Mouse (Mus musculus) cortical plate, adult 2 months (tissue): ENCODE results near the gene Sptb. TPM values are rescaled to one million over a fixed set of nuclear protein-coding genes. Genes with fewer than 3 reads are reported as not detected.

Experiments used
- H3K27ac ChIP-seq: fragments of 200-500 bp; 2 replicates; pipeline ENCODE4 v1.5.1; 2012; ENCODE audit warnings: low read length, control low read depth, inconsistent platforms; ENCODE audit not compliant: insufficient read depth
- H3K4me1 ChIP-seq: fragments of 200-500 bp; 2 replicates; pipeline ENCODE4 v1.6.1; 2011; ENCODE audit warnings: low read length; ENCODE audit not compliant: control insufficient read depth, insufficient read depth
- H3K4me3 ChIP-seq: fragments of 200-500 bp; 2 replicates; pipeline ENCODE4 v1.5.1; 2011; ENCODE audit warnings: mild to moderate bottlenecking, low read length, control low read depth; ENCODE audit not compliant: insufficient read depth
- CTCF ChIP-seq: fragments of 200-500 bp; IDR thresholded peaks from 2 replicates; pipeline ENCODE4 v1.5.1; 2011; ENCODE audit warnings: mild to moderate bottlenecking, control low read depth, low read length; ENCODE audit not compliant: insufficient read depth; ENCODE audit errors: extremely low read depth
- POLR2A ChIP-seq: fragments of 200-500 bp; IDR thresholded peaks from 2 replicates; pipeline ENCODE4 v1.6.1; 2011; ENCODE audit warnings: mild to moderate bottlenecking, low read length, control low read depth; ENCODE audit not compliant: insufficient read depth; ENCODE audit errors: extremely low read depth
- polyA plus RNA-seq: library from polyadenylated mRNA; depleted of rRNA; stranded (reverse); fragments of >200 nt; gene quantifications from 2 replicates; pipeline ENCODE4 v1.2.3, GENCODE M21; 2012; rRNA removed

Sptb gene
- polyA plus RNA-seq, 1 experiment: 44.6 TPM

- no peaks in the 10 kb centered on the region for H3K4me1 ChIP-seq
- H3K4me3 ChIP-seq: no peak within 1 kb of the TSS
- TF ChIP-seq CTCF (no peak), POLR2A (no peak)
- H3K27ac ChIP-seq: no peak within 1 kb of the TSS
Measured at GRCm38 (mm10) chr12:76530580-76531139, 179.7 kb downstream of the Sptb start, which contains the start of gene Plekhg3. TSS of gene Plekhg3 (plus strand) at chr12:76530891.

Other genes starting within 250 kb of the Sptb start
- gene Plekhg3, start 179.7 kb downstream of the Sptb start, polyA plus RNA-seq: 16.0 and 19.0 TPM in 2 replicates
- 96.2 and 101 TPM in 2 replicates for gene Churc1, start 55.0 kb upstream of the Sptb start, polyA plus RNA-seq
- gene Fntb, start 55.0 kb upstream of the Sptb start, polyA plus RNA-seq: 31.7 and 32.4 TPM in 2 replicates
- gene Gpx2, start 85.0 kb upstream of the Sptb start, polyA plus RNA-seq: 0.13 and 0.38 TPM in 2 replicates
- gene Rab15, start 112.4 kb upstream of the Sptb start, polyA plus RNA-seq: 224 and 229 TPM in 2 replicates